Mouse (Mus musculus) skeletal muscle tissue, adult 2 months (tissue): Measurements from ENCODE around the gene Nckipsd.
A peak's percentile ranks its signal among the peaks of the same experiment; 100 is the strongest.

ENCODE experiments used
- DNase-seq: peaks from one replicate; pipeline ENCODE4 v3.0.0-alpha.2; 2012; ENCODE audit warnings: low read depth, low spot score

The Nckipsd gene

DNA sequence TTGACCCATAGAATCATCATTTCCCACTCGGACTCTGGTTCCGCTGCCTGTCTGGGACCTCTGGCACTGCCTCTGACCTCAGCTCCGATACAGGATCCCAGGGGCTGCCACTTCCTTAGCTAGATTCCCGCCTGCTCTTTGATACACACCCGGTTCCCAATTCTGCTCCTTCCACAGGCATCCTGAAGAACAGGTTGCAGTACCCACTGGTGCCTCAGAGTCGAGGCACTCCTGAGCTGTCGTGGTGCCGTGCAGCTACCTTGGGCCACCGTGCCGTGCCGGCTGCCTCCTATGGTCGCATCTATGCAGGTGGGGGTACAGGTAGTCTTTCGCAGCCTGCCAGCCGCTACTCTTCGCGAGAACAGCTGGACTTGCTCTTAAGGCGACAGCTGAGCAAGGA is 40.3 kb downstream of the Nckipsd start:
- DNase-seq = no peak

DNA sequence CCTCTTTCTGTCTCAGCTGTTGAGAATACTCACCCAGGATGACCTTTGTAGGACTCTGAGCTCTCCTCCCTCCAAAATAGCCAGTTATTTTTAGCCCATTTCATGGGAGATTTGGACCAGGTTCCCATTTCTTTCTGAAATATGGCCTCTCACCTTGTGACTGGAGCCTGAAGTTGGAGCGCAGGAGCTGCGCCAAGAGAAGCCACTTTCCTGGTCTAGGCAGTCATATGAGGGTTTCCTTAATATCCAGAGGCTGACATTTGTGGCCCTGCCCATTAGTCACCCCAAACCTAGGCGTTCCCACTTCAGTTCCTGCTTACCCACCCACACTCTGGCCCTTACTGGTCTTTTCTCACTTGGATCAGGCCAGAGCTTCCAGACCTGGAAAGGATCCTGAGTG is 44.8 kb downstream of the Nckipsd start, which contains the start of gene Slc26a6:
Gene Slc26a6 (plus strand): TSS at position 308 of the 400 bp plus-strand sequence.
- peak; percentile 87 for DNase-seq

DNA sequence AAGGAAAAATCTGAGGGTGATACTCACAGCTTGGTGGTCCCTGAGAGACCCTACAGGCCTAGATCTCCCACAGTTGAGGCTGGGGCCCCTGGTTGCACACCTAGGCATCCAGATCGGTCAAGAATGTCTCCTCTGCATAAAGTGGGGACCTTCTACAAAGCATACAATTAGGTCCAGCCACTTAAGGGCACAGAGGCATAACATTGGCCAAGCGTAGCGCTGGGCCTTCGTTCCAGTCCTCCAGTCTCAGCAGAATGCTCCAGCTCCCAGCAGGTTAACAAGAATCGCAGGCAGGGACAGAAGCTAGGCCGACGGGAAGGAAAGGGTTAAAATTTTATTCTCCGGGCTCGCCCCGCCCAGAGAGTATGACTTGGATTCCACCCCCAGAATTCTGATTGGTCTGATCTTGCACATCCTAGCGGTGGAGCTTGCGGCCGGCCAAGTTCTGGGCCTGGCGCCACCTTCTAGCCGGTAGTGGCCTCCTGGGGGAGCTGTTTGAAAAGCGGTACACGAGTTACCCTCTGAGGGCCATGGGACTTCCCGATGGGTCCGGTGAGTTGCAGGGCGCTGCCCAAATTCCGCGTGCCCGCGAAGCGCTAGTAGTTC is 45.6 kb downstream of the Nckipsd start:
- DNase-seq = peak; percentile 97

DNA sequence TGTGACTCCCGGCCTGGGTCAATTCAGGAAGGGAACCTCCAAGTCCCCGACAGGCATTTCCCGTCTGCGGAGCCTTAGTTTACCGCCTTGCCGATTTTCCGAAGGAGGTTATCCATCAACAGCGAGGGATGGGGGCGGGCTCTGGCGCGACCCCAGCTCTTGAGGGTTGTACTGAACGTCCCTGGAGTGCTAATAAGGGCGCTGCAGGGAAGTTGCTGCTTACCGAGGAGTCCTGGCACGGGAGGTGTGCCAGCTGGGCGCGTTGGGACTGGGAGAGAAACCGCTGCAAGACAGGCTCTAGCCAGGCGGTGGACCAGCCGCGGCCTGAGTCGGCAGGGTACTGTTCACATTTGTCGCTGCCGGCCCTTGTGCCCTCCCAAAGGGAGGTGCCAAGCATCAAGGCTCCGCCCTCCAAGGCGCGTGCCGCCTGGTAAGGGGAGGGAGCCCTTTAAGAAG is 46.1 kb downstream of the Nckipsd start:
- DNase-seq = peak; percentile 91

DNA sequence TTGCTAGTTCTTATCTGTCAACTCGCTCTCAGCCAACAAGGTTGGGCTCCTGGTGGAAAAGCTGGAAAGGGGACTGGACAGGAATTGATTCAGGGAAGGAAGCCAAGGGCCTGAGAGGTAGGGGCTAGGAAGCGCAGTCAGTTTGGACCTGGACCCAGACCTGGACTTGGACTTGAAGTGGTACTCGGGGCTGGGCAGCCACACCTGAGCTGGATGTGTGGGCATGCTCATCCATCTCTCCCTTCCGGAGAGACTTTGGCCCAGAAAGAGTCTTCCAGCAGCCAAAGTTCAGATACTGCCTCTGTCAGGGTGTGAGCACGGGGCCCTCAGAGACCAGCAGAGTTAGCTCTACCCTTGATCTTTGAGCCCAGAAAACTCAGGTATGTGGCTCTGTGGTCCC is 47.2 kb downstream of the Nckipsd start:
- DNase-seq = no peak

DNA sequence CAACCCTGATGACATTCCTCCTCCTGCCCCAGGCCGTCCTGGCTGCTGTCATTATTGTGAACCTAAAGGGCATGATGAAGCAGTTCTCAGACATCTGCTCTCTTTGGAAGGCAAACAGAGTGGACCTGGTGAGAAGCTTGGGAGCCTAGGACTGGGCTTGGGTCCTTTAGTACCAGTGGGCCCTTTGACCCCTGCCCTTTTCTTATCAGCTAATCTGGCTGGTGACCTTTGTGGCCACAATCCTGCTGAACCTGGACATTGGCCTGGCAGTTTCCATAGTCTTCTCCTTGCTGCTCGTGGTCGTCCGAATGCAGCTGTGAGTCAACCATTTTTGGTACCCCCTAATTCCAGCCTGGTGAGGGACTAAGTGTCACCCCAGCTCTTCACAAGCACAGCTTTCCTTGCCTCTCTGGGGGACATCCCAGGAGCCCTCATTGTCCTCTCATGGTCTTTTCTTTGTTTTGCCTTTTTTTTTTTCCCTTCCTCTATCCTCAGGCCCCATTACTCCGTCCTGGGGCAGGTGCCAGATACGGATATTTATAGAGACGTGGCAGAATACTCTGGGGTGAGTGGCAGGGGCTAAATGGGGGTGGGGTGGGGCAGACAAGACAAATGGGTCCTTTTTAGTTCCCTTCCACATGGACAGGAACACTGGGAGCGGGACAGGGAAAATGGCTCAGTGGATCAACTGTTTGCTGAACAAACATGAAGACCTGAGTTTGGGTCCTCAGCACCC is 50.8 kb downstream of the Nckipsd start:
- no peak for DNase-seq
